Mouse (Mus musculus) bone marrow macrophage, adult 2 months (primary cell): ENCODE results near the gene Ube2q1.

Source experiments
- CTCF ChIP-seq: IDR thresholded peaks from 2 replicates; pipeline ENCODE4 v1.5.1; 2012; ENCODE audit warnings: low read depth, mild to moderate bottlenecking, low read length, moderate library complexity
- POLR2A ChIP-seq: IDR thresholded peaks from 2 replicates; pipeline ENCODE4 v1.6.1; 2012; ENCODE audit warnings: mild to moderate bottlenecking, low read depth, low read length, borderline replicate concordance

GRCm38 (mm10) chr3:89810841-89811240 lies 37.4 kb downstream of the Ube2q1 start:
- TF ChIP-seq CTCF: no peak; the same call in 1 of the 2 replicates
- TF ChIP-seq POLR2A: no peak
